Mouse (Mus musculus) splenic B cell, adult 2 months (primary cell): Measurements from ENCODE around the gene Pax5.
A peak's percentile ranks its signal among the peaks of the same experiment; 100 is the strongest.

Source experiments
- DNase-seq: peaks from one replicate; pipeline ENCODE4 v3.0.0-alpha.2; 2011; ENCODE audit warnings: low read depth, low spot score
- H3K27me3 ChIP-seq: 2 replicates; pipeline ENCODE4 v1.6.1; 2012; ENCODE audit warnings: mild to moderate bottlenecking, low read length, moderate library complexity, mixed read lengths; ENCODE audit not compliant: control insufficient read depth, poor library complexity, insufficient read depth, severe bottlenecking
- H3K36me3 ChIP-seq: 2 replicates; pipeline ENCODE4 v1.6.1; 2012; ENCODE audit warnings: mild to moderate bottlenecking, low read length, moderate library complexity, mixed read lengths; ENCODE audit not compliant: control insufficient read depth, poor library complexity, insufficient read depth, severe bottlenecking

The Pax5 gene

DNA sequence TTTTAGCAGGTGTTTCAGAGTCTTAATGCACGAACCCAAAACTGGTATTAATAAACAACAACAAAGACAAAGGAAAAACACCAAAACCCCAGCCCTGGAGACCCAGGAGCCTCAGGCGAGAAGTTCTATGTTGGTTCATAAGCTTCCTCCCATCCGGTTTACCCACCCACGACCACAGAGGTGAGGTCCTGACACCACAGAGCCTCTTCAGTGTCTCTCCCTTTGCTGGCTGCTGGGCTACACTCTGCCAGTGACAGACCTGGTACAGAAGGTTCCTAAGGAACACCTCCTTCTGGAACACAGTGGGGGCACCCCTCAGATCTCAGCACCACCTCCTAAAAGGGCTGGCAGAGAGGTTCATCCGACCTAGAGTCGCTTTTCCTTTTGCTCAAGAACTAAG is 216.5 kb downstream of the Pax5 start:
- no peak for DNase-seq
- no peaks in the 10 kb centered on the region for H3K36me3 ChIP-seq

GRCm38 (mm10) chr4:44490872-44491271 is 219.4 kb downstream of the Pax5 start:
- Histone ChIP-seq H3K27me3 (no peaks in the 10 kb centered on the region; the same call in 1 of the 2 replicates), H3K36me3 (no peaks in the 10 kb centered on the region)
- DNase-seq = no peak

More for the DNA sequence above, 216.5 kb downstream of the Pax5 start:
- H3K27me3 ChIP-seq = no peaks in the 10 kb centered on the region; the same call in 1 of the 2 replicates

DNA sequence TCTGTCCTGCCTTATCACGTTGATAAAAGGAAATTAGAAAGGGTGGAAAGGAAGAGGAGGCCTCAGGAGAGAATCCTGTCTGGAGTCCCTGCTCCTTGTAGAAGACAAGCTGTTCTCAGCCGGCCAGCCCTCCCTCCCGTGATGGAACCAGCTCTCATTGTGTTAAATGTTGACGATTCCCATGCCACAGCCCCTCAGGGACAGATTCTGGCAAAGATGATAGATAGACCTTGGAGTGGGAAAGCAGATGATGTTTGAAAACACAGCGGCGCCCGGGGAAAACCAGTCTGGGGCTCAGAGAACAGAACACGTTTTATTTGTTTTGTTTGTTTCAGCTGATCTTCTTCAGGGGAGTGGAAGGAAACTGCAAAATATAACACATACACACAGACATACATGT is 221.6 kb downstream of the Pax5 start:
- no peaks in the 10 kb centered on the region for H3K36me3 ChIP-seq
- DNase-seq = no peak
- H3K27me3 ChIP-seq = no peaks in the 10 kb centered on the region; the same call in 1 of the 2 replicates

- Histone ChIP-seq H3K36me3 (no peaks in the 10 kb centered on the region), H3K27me3 (no peaks in the 10 kb centered on the region; the same call in 1 of the 2 replicates)
- DNase-seq = no peak
Measured at GRCm38 (mm10) chr4:44488219-44488618, 222.1 kb downstream of the Pax5 start.

DNA sequence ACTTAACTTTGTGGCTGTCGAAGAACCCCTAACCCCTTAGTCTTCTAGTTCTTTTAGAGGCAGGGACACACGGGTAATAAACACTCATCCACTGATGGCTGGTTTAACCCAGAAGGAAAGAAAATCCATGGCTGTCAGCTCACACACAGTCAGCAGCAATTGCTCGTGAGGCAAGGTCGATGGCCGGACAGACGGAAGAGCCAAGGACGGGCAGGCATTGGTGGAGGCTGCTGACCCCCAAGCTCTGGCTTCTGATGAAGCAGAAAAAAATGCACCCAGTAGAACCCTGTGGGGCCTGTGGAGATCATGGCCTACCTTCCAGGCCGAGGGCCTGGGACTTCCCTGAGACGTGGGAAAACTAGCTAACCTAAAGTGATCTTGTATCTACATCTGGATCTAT is 227.4 kb downstream of the Pax5 start:
- H3K36me3 ChIP-seq = no peaks in the 10 kb centered on the region
- no peak for DNase-seq
- no peaks in the 10 kb centered on the region for H3K27me3 ChIP-seq

GRCm38 (mm10) chr4:44479755-44480154 is 230.5 kb downstream of the Pax5 start:
- no peaks in the 10 kb centered on the region for H3K27me3 ChIP-seq
- DNase-seq = peak; percentile 24
- no peaks in the 10 kb centered on the region for H3K36me3 ChIP-seq
